Comparison of ENCODE assay signal across 18 mouse cellular contexts in genomic region chr12:82078740-82079139, GRCm38 (mm10).
DNase-seq lines count a peak whose midpoint lies in the region; TF ChIP-seq lines count a peak whose summit lies in the region.
"Had no signal": no experiment of that assay in that cellular context is flagged by ENCODE, and none has a peak within 500 bp of the region (broad histone marks: within the 10 kb centered on the region; RNA-seq: fewer than 3 reads in every experiment).

No protein-coding gene starts in this region.

- no peak for TF ChIP-seq CTCF in left cerebral cortex, adult 2 months (IDR thresholded peaks at IDR 0.05)

- intact Hi-C loops in left cerebral cortex, adult 2 months (cut with DNase I) = no loop called here

- no peak for DNase-seq in left cerebral cortex, adult 2 months (ENCODE audit: extremely low spot score in 1 of 2, low spot score in 2 of 2)
- no peak for DNase-seq in left cerebral cortex, adult 18-20 months (ENCODE audit: low spot score in 2 of 2)
- peak; percentile 50 for DNase-seq in fat pad, adult 2 months (ENCODE audit: extremely low read depth, low read depth, low spot score)
- no peak for DNase-seq in heart, adult 18-20 months
- no peak for DNase-seq in cerebellum, postnatal 10 days
- DNase-seq: adrenal gland, adult 2 months; adrenal gland, postnatal 10 days; adrenal gland, postnatal 25 days; cerebellum, adult 11 months; cerebellum, adult 18-20 months; cerebellum, adult 8-10 months; cerebellum, adult 9-11 months; cerebellum, postnatal 25 days; embryo, embryonic 11 days had no signal

- peak overlapping the region; percentile 97 for H3K27ac ChIP-seq in left cerebral cortex, adult 2 months
- H3K27ac ChIP-seq: embryonic facial prominence, embryonic 13.5 days; embryonic facial prominence, embryonic 15.5 days; forebrain, embryonic 12.5 days had no signal

- no peak overlapping the region for H3K4me3 ChIP-seq in left cerebral cortex, adult 2 months
- H3K4me3 ChIP-seq: embryonic facial prominence, embryonic 13.5 days; embryonic facial prominence, embryonic 15.5 days; erythroblast, embryonic 14.5 days; forebrain, embryonic 12.5 days had no signal
